Mouse (Mus musculus) forebrain, embryonic 15.5 days (tissue): Measurements from ENCODE around the gene Rubcn. TPM values are rescaled to one million over a fixed set of nuclear protein-coding genes. Genes with fewer than 3 reads are reported as not detected.

Experiments used
- ATAC-seq: fragments of 200-750 bp; cut with Nextera tagmentation; replicated peaks from 2 replicates; pipeline ENCODE4 v1.8.0; 2017; ENCODE audit warnings: mild to moderate bottlenecking, moderate TSS enrichment, moderate library complexity
- H3K27ac ChIP-seq: fragments of 300-500 bp; sonication (generic); replicated peaks from 2 replicates; pipeline ENCODE4 v1.5.1; 2015; ENCODE audit warnings: mild to moderate bottlenecking, inconsistent platforms
- H3K27me3 ChIP-seq: fragments of 300-500 bp; sonication (generic); 2 replicates; pipeline ENCODE4 v1.6.1; 2015; ENCODE audit warnings: inconsistent platforms
- H3K36me3 ChIP-seq: fragments of 300-500 bp; sonication (generic); 2 replicates; pipeline ENCODE4 v1.6.1; 2015; ENCODE audit warnings: mild to moderate bottlenecking, inconsistent platforms
- H3K4me1 ChIP-seq: fragments of 300-500 bp; sonication (generic); 2 replicates; pipeline ENCODE4 v1.6.1; 2015; ENCODE audit warnings: inconsistent platforms
- H3K4me2 ChIP-seq: fragments of 300-500 bp; sonication (generic); replicated peaks from 2 replicates; pipeline ENCODE4 v1.6.1; 2015; ENCODE audit warnings: mild to moderate bottlenecking, inconsistent platforms
- H3K4me3 ChIP-seq: fragments of 300-500 bp; sonication (generic); 2 replicates; pipeline ENCODE4 v1.5.1; 2015; ENCODE audit warnings: mild to moderate bottlenecking, inconsistent platforms
- H3K9ac ChIP-seq: fragments of 300-500 bp; sonication (generic); replicated peaks from 2 replicates; pipeline ENCODE4 v1.6.1; 2015; ENCODE audit warnings: mild to moderate bottlenecking, inconsistent platforms
- H3K9me3 ChIP-seq: fragments of 300-500 bp; sonication (generic); 2 replicates; pipeline ENCODE4 v1.6.1; 2016; ENCODE audit warnings: inconsistent platforms
- WGBS: fragments of 180-500 bp; shearing (Covaris S2); methylation state at CpG from one replicate; pipeline ENCODE4 v1.1.7; 2015; ENCODE audit warnings: mixed read lengths; 5-methylcytosine and 5-hydroxymethylcytosine counted together
- polyA plus RNA-seq: library from polyadenylated mRNA; unstranded; fragments of >200 nt; fragmentation: Nextera tagmentation; extraction: Ambion mirVana; gene quantifications from 2 replicates; pipeline ENCODE4 v1.2.1, GENCODE M21; 2015

Gene Rubcn
- polyA plus RNA-seq, 1 experiment from 2014 or later, result 33.7 TPM

GRCm38 (mm10) chr16:32865401-32865800, 12.2 kb downstream of the Rubcn start:
- Histone ChIP-seq H3K4me2 (no peak overlapping the region), H3K9ac (no peak overlapping the region), H3K36me3 (peaks cover 10% of the 10 kb centered on the region; the same call in 1 of the 2 replicates), H3K27ac (no peak overlapping the region), H3K4me3 (no peak overlapping the region), H3K9me3 (no peaks in the 10 kb centered on the region), H3K27me3 (no peaks in the 10 kb centered on the region), H3K4me1 (peaks cover 22% of the 10 kb centered on the region)
- WGBS, result 69% methylated on average over 4 of the region's 4 CpGs
- ATAC-seq, result no peak

- H3K9me3 ChIP-seq, result no peaks in the 10 kb centered on the region
- peaks cover 10% of the 10 kb centered on the region; the same call in 1 of the 2 replicates for H3K36me3 ChIP-seq
- H3K27me3 ChIP-seq, result no peaks in the 10 kb centered on the region
- H3K27ac ChIP-seq, result no peak overlapping the region
- no peak for ATAC-seq
- peaks cover 8% of the 10 kb centered on the region for H3K4me1 ChIP-seq
- H3K9ac ChIP-seq, result no peak overlapping the region
- WGBS, result 87% methylated on average over 3 of the region's 3 CpGs
- H3K4me3 ChIP-seq, result no peak overlapping the region
- no peak overlapping the region for H3K4me2 ChIP-seq
These were observed 15.7 kb downstream of the Rubcn start for GRCm38 (mm10) chr16:32861813-32862385.

GRCm38 (mm10) chr16:32858771-32859636, 18.6 kb downstream of the Rubcn start:
- H3K4me3 ChIP-seq, result no peak overlapping the region
- H3K4me2 ChIP-seq, result no peak overlapping the region
- no peaks in the 10 kb centered on the region for H3K9me3 ChIP-seq
- peaks cover 8% of the 10 kb centered on the region; the same call in 1 of the 2 replicates for H3K36me3 ChIP-seq
- peaks cover 5% of the 10 kb centered on the region for H3K4me1 ChIP-seq
- no peak overlapping the region for H3K27ac ChIP-seq
- no peak for ATAC-seq
- no peak overlapping the region for H3K9ac ChIP-seq
- H3K27me3 ChIP-seq, result no peaks in the 10 kb centered on the region
- 78% methylated on average over 12 of the region's 12 CpGs for WGBS

GRCm38 (mm10) chr16:32858356-32858755, 19.2 kb downstream of the Rubcn start:
- H3K36me3 ChIP-seq, result peaks cover 8% of the 10 kb centered on the region; the same call in 1 of the 2 replicates
- no peak overlapping the region for H3K4me2 ChIP-seq
- H3K27me3 ChIP-seq, result no peaks in the 10 kb centered on the region
- H3K4me1 ChIP-seq, result peaks cover 12% of the 10 kb centered on the region
- ATAC-seq, result no peak
- no peak overlapping the region for H3K9ac ChIP-seq
- H3K4me3 ChIP-seq, result no peak overlapping the region
- no peaks in the 10 kb centered on the region for H3K9me3 ChIP-seq
- whole genome bisulfite sequencing, result 68% methylated on average over 4 of the region's 4 CpGs
- no peak overlapping the region for H3K27ac ChIP-seq

DNA sequence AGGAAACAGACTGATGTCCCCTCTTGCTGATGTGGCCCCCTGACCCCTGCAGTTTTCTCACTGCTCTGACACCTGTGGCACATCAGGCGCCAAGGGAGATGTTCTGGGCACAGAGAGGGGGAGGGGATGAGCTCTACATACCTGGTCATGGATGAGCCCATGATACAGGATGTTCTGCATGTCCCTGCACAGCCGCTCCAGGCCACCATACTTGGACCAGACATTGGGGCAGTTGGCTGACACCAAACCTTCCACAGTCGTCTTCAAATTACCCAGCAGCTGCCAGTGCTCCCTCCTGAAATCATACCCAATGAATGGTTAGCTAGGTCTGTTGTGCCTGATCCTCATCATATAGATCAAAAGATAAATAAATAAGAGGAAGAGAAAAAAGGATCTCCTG, 20.8 kb downstream of the Rubcn start:
- Histone ChIP-seq H3K27ac (no peak overlapping the region), H3K4me1 (peaks cover 13% of the 10 kb centered on the region), H3K4me3 (no peak overlapping the region), H3K9ac (no peak overlapping the region), H3K27me3 (no peaks in the 10 kb centered on the region), H3K36me3 (peaks cover 12% of the 10 kb centered on the region; the same call in 1 of the 2 replicates), H3K4me2 (no peak overlapping the region), H3K9me3 (no peaks in the 10 kb centered on the region)
- WGBS, result 88% methylated on average over 3 of the region's 3 CpGs
- no peak for ATAC-seq

- peak; percentile 58; the same call in 1 of the 2 replicates for ATAC-seq
These were observed 23.5 kb downstream of the Rubcn start for GRCm38 (mm10) chr16:32854050-32854571.

DNA sequence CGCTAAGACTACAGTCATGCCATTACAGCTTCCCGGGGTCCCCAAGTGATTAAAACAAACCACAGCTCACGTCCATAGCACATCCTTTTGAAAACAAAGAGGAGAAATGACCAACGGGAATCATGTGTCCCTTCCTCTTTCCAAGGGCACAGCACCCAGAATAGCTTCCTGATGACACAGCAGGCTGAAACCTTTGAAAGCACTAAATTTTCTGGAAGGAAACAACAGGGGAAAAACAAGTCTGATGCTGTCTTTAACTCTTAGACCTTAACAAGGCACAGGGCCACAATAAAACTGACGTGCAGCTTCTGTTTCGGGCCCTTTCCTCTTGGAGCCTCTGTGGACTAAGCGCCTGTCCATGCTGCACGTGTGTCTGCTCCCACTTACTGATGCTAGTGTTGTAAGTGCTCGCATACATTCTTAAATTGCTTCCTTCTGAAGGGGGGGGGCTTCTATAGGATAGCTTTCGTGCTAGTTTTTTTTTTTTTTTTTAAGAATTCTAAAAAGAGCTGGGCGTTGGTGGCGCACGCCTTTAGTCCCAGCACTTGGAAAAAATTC, 24.0 kb downstream of the Rubcn start:
- peak overlapping the region; percentile 68; the same call in 1 of the 2 replicates for H3K27ac ChIP-seq
- H3K4me1 ChIP-seq, result peaks cover 13% of the 10 kb centered on the region
- H3K36me3 ChIP-seq, result peaks cover 16% of the 10 kb centered on the region
- H3K4me2 ChIP-seq, result no peak overlapping the region
- H3K27me3 ChIP-seq, result no peaks in the 10 kb centered on the region
- 63% methylated on average over 13 of the region's 13 CpGs for WGBS
- ATAC-seq, result no peak
- no peak overlapping the region for H3K9ac ChIP-seq
- H3K4me3 ChIP-seq, result no peak overlapping the region
- no peaks in the 10 kb centered on the region for H3K9me3 ChIP-seq

More at GRCm38 (mm10) chr16:32854050-32854571, 23.5 kb downstream of the Rubcn start:
- peaks cover 10% of the 10 kb centered on the region for H3K36me3 ChIP-seq
- no peak overlapping the region for H3K9ac ChIP-seq
- peak overlapping the region; percentile 68 for H3K27ac ChIP-seq
- no peaks in the 10 kb centered on the region for H3K27me3 ChIP-seq
- H3K4me1 ChIP-seq, result peaks cover 13% of the 10 kb centered on the region
- H3K4me3 ChIP-seq, result no peak overlapping the region
- H3K9me3 ChIP-seq, result no peaks in the 10 kb centered on the region
- WGBS, result 46% methylated on average over 2 of the region's 2 CpGs
- H3K4me2 ChIP-seq, result no peak overlapping the region

DNA sequence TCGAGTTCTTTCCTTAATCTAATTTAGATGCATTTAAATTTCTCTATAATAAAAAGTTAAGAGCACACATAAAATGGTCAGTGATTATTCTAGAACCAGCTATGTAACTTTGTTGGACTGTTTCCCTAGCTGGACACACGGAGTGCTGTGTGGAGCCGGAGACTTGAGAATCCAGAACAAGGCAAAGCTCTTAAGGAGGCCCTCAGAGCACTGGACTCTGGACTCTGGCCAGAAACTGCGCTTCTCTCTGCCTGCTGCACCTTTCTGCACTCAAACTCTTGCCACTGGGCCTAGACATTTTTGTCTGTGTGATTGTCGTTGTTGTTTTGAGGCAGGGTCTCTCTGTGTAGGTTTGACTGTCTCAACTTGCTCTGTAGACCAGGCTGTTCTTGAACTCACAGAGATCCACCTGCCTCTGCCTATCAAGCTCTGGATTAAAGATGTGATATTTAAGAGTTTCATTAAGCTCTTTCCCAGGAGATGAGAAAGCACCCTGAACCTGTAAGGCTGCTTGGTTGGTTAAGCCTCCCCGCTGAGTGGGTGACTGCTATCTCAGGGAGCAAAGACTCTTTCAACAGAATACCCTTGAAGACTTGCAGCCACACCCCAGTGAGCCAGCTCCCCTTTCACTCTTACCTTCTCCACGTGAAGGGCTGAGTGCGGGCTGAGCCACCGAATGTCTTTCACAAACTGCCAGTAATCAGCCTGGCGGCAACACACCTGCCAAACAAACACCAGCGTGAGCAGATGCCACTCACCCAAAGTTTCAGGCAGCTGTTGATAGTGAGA, 28.3 kb downstream of the Rubcn start:
- 91% methylated on average over 11 of the region's 11 CpGs for WGBS
- no peaks in the 10 kb centered on the region for H3K9me3 ChIP-seq
- no peaks in the 10 kb centered on the region for H3K27me3 ChIP-seq
- no peak for ATAC-seq
- H3K4me1 ChIP-seq, result peaks cover 10% of the 10 kb centered on the region
- peaks cover 57% of the 10 kb centered on the region for H3K36me3 ChIP-seq
- H3K9ac ChIP-seq, result no peak overlapping the region
- H3K4me2 ChIP-seq, result no peak overlapping the region
- H3K4me3 ChIP-seq, result no peak overlapping the region
- no peak overlapping the region for H3K27ac ChIP-seq

- no peak for ATAC-seq
- no peaks in the 10 kb centered on the region for H3K9me3 ChIP-seq
- WGBS, result 93% methylated on average over 11 of the region's 11 CpGs
- H3K4me2 ChIP-seq, result no peak overlapping the region
- H3K9ac ChIP-seq, result no peak overlapping the region
- H3K4me3 ChIP-seq, result no peak overlapping the region
- no peaks in the 10 kb centered on the region for H3K4me1 ChIP-seq
- no peak overlapping the region for H3K27ac ChIP-seq
- H3K36me3 ChIP-seq, result peaks cover 70% of the 10 kb centered on the region
- no peaks in the 10 kb centered on the region for H3K27me3 ChIP-seq
These were observed 30.5 kb downstream of the Rubcn start for GRCm38 (mm10) chr16:32847103-32847502.

DNA sequence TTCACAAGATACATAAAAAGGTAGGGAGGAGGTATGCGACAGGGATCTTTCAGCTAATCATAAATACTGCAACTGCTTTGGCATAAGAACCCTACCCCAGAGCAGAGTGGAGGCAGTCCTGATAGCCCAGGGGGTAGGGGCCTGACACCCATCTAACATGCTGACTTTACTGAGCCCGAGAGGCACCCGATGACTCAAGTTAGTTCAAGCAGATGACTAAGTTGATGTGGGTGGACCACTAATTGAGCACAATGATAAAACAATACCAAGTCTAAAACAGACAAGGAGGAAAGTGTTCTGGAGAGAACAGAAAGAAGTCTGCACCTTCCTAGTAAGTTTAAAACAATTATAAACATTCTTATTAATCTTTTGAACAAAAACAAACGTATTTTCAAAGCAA, 46.1 kb downstream of the Rubcn start:
- ATAC-seq, result no peak
- 78% methylated on average over 4 of the region's 4 CpGs for WGBS
- Histone ChIP-seq H3K9me3 (no peaks in the 10 kb centered on the region), H3K27me3 (no peaks in the 10 kb centered on the region), H3K27ac (no peak overlapping the region), H3K4me2 (no peak overlapping the region), H3K9ac (no peak overlapping the region), H3K4me3 (no peak overlapping the region), H3K4me1 (no peaks in the 10 kb centered on the region), H3K36me3 (peaks cover 40% of the 10 kb centered on the region)

- no peak overlapping the region for H3K27ac ChIP-seq
- no peaks in the 10 kb centered on the region for H3K27me3 ChIP-seq
- no peak overlapping the region for H3K4me3 ChIP-seq
- no peak overlapping the region for H3K9ac ChIP-seq
- no peak overlapping the region for H3K4me2 ChIP-seq
- no peaks in the 10 kb centered on the region for H3K9me3 ChIP-seq
- no peak for ATAC-seq
- no peaks in the 10 kb centered on the region for H3K4me1 ChIP-seq
- WGBS, result 93% methylated on average over 11 of the region's 11 CpGs
- H3K36me3 ChIP-seq, result peaks cover 52% of the 10 kb centered on the region
These were observed 48.5 kb downstream of the Rubcn start for GRCm38 (mm10) chr16:32829104-32829503.
